Mouse (Mus musculus): ENCODE data around the gene Pdhx. TPM values are rescaled to one million over a fixed set of nuclear protein-coding genes. Genes with fewer than 3 reads are reported as not detected.

Gene Pdhx
- total and polyA plus RNA-seq, 2 experiments from 2014 or later: 49.8 to 65.1 TPM

DNA sequence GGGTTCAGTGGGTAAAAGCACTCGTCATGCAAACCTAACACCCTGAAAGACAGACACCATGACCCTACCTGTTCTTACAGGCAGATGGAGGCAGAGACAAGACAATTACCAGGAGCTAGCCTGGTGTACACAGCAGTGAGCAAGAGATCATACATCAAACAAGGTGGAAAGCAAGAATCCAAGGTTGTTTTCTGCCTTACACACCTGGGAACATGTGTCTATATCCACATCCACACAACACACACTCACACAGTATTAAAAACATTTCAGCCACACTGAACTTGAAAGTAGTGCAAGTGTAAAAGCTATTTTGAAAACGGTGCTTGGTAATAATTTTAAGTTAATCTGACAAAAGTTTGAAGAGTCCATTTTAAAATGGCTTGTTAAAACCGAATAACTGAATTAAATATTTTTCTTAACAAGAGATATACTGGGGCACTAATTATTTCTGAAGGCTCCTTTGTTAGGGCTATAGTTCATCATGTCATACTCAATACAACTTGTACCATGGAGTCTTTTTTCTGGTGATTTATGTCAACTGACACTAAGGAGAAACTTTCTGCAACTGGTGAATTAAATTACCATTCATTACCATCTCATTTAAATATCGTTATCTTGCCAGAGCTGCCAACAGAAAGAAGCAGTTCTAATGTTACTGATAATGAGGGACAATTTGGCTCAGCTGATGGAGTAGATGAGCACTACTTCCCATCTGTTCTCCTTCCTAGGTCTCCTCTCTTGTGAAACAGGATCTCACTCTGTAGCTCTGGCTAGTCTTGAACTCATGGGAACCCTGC, 52.9 kb downstream of the Pdhx start:
- ATAC-seq: peak; percentile 72; the same call in 1 of the 2 replicates
- H3K4me2 ChIP-seq (ENCODE audit: low read depth): no peak overlapping the region
- no peak overlapping the region for H3K9ac ChIP-seq
- no peaks in the 10 kb centered on the region for H3K36me3 ChIP-seq (ENCODE audit: insufficient read depth)
- WGBS: 20% methylated on average over 4 of the region's 4 CpGs
- peak; percentile 30 for DNase-seq
- H3K27ac ChIP-seq (ENCODE audit: low read depth, low read length): no peak overlapping the region
- no peaks in the 10 kb centered on the region for H3K4me1 ChIP-seq (ENCODE audit: insufficient read depth)
- no peak for TF ChIP-seq CTCF (IDR thresholded peaks at IDR 0.05; ENCODE audit: low read depth)
- no peaks in the 10 kb centered on the region for H3K27me3 ChIP-seq (ENCODE audit: insufficient read depth, low read length)
- H3K9me3 ChIP-seq (ENCODE audit: low read length): no peaks in the 10 kb centered on the region
- no peak overlapping the region for H3K4me3 ChIP-seq (ENCODE audit: low read depth, low read length)

DNA sequence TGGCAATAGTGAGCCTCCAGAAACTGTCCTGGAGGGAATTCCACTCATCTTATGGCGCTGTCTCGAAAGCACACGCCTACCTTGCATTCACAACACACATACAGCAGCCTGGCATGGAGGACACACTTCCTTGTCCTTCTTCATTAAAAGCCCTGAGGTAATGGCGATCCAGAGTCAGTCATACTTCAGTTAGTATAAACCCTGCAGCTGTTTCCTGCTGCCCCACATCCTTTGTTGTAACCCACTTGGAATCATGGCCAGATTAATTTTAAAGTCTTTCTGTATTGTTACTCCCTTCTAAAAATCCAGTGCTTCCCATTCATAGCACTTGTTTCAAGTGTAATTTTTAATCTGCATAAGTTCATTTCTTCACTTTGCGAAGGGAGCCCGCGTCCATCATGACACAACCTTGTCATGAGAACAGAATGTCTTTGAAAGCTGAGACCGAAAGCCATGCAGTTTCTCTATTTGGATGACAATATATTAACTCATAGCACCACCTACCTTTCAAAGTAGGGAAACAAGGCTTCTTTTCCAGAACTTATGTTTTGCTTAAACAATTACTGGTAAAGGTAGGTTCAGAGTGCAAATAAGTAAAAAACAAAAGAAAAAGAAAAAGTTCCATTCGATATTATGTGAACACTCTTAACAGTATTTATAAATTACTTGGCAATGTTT, 54.4 kb downstream of the Pdhx start:
- Histone ChIP-seq H3K4me1 (ENCODE audit: insufficient read depth) (no peaks in the 10 kb centered on the region), H3K27me3 (ENCODE audit: insufficient read depth, low read length) (no peaks in the 10 kb centered on the region), H3K27ac (ENCODE audit: low read depth, low read length) (no peak overlapping the region), H3K9ac (no peak overlapping the region), H3K4me2 (ENCODE audit: low read depth) (no peak overlapping the region), H3K36me3 (ENCODE audit: insufficient read depth) (no peaks in the 10 kb centered on the region), H3K4me3 (ENCODE audit: low read depth, low read length) (no peak overlapping the region), H3K9me3 (ENCODE audit: low read length) (no peaks in the 10 kb centered on the region)
- peak; percentile 65 for DNase-seq
- peak; percentile 61; the same call in 1 of the 2 replicates for ATAC-seq
- 68% methylated on average over 9 of the region's 9 CpGs for WGBS
- peak; percentile 73 for TF ChIP-seq CTCF (IDR thresholded peaks at IDR 0.05; ENCODE audit: low read depth)

DNA sequence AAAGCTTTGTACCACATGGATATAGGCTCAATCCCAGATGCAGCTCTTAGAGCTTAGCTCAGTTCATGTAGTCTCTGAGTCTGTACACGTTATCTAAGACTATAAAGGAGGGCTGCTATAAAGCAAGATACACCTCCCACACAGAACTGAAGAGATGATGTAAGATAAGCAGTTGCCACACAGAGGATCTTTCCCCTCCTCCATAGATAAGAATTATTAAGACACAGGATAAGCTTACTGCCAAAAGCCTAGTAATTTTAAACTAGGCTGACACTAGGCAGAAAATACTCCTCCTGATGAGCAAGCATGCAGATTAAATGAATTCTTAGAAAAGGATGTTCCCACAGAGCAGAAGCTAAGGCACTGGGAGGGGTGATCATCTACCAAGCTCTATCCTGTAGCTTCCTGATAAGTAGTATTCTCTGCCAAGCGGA, 55.9 kb downstream of the Pdhx start:
- WGBS: 87% methylated on average over 2 of the region's 2 CpGs
- H3K4me1 ChIP-seq (ENCODE audit: insufficient read depth): no peaks in the 10 kb centered on the region
- DNase-seq (no peak), ATAC-seq (no peak)
- no peak overlapping the region for H3K4me3 ChIP-seq (ENCODE audit: low read depth, low read length)
- H3K27me3 ChIP-seq (ENCODE audit: insufficient read depth, low read length): no peaks in the 10 kb centered on the region
- TF ChIP-seq CTCF (IDR thresholded peaks at IDR 0.05; ENCODE audit: low read depth): no peak
- H3K9ac ChIP-seq: no peak overlapping the region
- 0 out of 2 replicates have a peak, but pooled peaks cover 2% of the 10 kb centered on the region for H3K9me3 ChIP-seq (ENCODE audit: low read length)
- H3K4me2 ChIP-seq (ENCODE audit: low read depth): no peak overlapping the region
- H3K36me3 ChIP-seq (ENCODE audit: insufficient read depth): no peaks in the 10 kb centered on the region
- H3K27ac ChIP-seq (ENCODE audit: low read depth, low read length): no peak overlapping the region

DNA sequence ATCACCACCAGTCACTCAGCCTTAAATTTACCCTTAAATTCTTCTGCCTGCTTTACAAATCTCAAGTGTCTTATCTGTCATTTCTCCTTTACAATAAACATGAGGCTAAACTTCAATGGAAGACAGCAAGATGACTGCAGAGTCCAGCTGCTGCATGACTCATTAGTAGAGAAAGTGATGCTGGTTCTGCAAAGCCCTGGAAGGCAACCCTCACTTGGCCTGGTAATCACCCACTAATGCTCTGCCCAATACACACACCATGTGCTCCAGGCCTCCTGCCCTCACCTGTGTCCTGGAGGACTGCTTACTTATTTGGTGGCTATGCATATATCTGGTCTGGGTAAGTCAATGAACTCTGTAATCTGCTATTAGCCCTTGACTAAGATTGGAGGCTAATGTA, 57.2 kb downstream of the Pdhx start:
- no peak for DNase-seq
- no peak for TF ChIP-seq CTCF (IDR thresholded peaks at IDR 0.05; ENCODE audit: low read depth)
- ATAC-seq: no peak
- Histone ChIP-seq H3K4me1 (ENCODE audit: insufficient read depth) (no peaks in the 10 kb centered on the region), H3K4me3 (ENCODE audit: low read depth, low read length) (no peak overlapping the region), H3K27me3 (ENCODE audit: insufficient read depth, low read length) (no peaks in the 10 kb centered on the region), H3K9me3 (ENCODE audit: low read length) (0 out of 2 replicates have a peak, but pooled peaks cover 2% of the 10 kb centered on the region), H3K27ac (ENCODE audit: low read depth, low read length) (no peak overlapping the region), H3K4me2 (ENCODE audit: low read depth) (no peak overlapping the region), H3K9ac (no peak overlapping the region), H3K36me3 (ENCODE audit: insufficient read depth) (no peaks in the 10 kb centered on the region)

DNA sequence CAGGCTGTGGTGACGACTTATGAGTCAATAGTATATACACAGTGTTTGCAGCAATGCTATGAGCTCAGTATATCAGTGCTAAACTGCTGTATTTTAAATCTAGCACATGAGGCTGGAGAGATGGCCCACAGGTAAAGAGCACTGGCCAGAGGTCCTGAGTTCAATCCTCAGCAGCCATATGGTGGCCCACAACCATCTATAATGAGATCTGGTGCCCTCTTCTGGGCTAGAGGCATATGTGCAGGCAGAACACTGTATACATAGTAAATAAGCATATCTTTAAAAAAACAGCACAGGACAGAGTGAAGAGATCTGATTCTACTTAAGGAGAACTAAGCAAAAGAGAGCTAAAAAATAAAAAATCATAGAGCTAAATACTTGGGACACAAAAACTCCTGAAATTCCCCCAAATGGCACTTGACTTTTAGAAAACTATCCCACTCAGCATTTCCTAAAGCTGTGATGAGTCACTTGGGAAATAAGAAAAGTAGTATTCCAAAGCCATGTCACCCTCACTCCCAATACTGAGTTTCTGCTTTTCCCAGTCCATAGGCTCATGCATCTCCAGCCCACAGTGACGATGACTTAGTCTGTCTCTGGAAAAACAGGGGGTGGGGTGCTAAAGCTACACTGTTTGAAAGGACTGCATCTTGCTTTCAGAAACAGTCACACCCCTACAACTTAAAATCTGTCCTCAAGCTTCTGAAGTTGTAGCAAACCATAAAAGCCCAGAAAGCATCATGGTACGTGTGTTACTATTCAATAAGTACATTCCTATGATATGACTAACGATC, 60.3 kb downstream of the Pdhx start:
- no peak overlapping the region for H3K9ac ChIP-seq
- H3K9me3 ChIP-seq (ENCODE audit: low read length): 0 out of 2 replicates have a peak, but pooled peaks cover 2% of the 10 kb centered on the region
- DNase-seq: no peak
- TF ChIP-seq CTCF (IDR thresholded peaks at IDR 0.05; ENCODE audit: low read depth): peak; percentile 30; the same call in 1 of the 2 replicates
- H3K4me2 ChIP-seq (ENCODE audit: low read depth): no peak overlapping the region
- ATAC-seq: no peak
- H3K36me3 ChIP-seq (ENCODE audit: insufficient read depth): no peaks in the 10 kb centered on the region
- H3K27me3 ChIP-seq (ENCODE audit: insufficient read depth, low read length): no peaks in the 10 kb centered on the region
- 79% methylated on average over 4 of the region's 4 CpGs for WGBS
- H3K4me3 ChIP-seq (ENCODE audit: low read depth, low read length): no peak overlapping the region
- H3K27ac ChIP-seq (ENCODE audit: low read depth, low read length): no peak overlapping the region
- H3K4me1 ChIP-seq (ENCODE audit: insufficient read depth): no peaks in the 10 kb centered on the region

DNA sequence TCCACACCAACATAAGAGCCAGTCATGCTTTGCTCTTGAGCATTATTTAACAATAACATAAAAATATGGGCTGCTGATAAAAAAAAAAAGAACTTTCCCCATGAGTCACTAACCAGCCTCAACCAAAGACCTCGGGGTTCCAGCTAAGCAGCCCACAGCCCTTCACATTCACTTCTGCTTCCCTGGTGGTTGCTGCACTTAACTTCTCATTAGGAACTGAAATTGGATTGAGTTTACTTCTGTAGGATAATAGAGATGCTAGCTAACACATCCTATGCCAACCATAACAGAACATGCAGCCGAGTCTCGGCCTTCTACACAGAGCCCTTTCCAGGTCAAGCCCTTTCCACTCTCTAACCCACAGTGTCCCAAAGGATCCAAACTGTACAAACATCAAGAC, 65.1 kb downstream of the Pdhx start:
- H3K4me2 ChIP-seq (ENCODE audit: low read depth): no peak overlapping the region
- no peaks in the 10 kb centered on the region for H3K4me1 ChIP-seq (ENCODE audit: insufficient read depth)
- H3K9me3 ChIP-seq (ENCODE audit: low read length): 0 out of 2 replicates have a peak, but pooled peaks cover 2% of the 10 kb centered on the region
- no peaks in the 10 kb centered on the region for H3K27me3 ChIP-seq (ENCODE audit: insufficient read depth, low read length)
- H3K36me3 ChIP-seq (ENCODE audit: insufficient read depth): no peaks in the 10 kb centered on the region
- H3K9ac ChIP-seq: no peak overlapping the region
- DNase-seq: no peak
- no peak overlapping the region for H3K27ac ChIP-seq (ENCODE audit: low read depth, low read length)
- ATAC-seq: no peak
- 91% methylated on average over 3 of the region's 3 CpGs for WGBS
- H3K4me3 ChIP-seq (ENCODE audit: low read depth, low read length): no peak overlapping the region
- no peak for TF ChIP-seq CTCF (IDR thresholded peaks at IDR 0.05; ENCODE audit: low read depth)

Data from forebrain, postnatal 0 days (tissue).